Mouse (Mus musculus): ENCODE measurements around the gene Sorl1.

- TF ChIP-seq CTCF (IDR thresholded peaks at IDR 0.05; ENCODE audit: low read depth), result no peak
- no peak for TF ChIP-seq EP300 (IDR thresholded peaks at IDR 0.05; ENCODE audit: low read depth)
Measured at GRCm38 (mm10) chr9:42085970-42086369, 38.1 kb downstream of the Sorl1 start.

All from heart, postnatal 0 days (tissue).